Mouse (Mus musculus) thymus, adult 18-20 months (tissue): ENCODE data around the gene Tbc1d8.

ENCODE experiments used
- DNase-seq, 2 experiments: peaks; one replicate each; pipeline ENCODE4 v3.0.0; 2022; ENCODE audit warnings: mixed read lengths in 2 of 2

Tbc1d8 gene

GRCm38 (mm10) chr1:39445303-39446050, 33.1 kb downstream of the Tbc1d8 start:
- no peak for DNase-seq

DNA sequence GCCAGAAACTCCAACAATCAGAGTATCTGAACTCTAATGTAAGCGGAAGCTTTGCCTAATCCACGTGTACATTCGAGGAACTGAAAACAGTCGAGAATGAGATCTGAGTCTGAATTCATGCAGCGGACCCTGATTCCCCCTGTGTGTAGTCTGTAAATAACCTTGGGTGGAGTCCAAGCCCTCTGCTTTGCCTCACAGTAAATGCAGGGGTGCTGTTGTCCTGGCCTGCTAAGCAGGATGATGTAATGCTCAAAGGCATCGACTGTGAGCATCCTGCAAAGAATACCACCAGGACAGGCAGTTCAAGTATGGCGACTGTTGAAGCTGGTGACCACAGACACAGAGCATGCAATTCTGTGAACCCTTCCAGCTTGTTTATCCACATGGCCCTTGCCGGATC, 34.8 kb downstream of the Tbc1d8 start:
- DNase-seq = no peak

DNA sequence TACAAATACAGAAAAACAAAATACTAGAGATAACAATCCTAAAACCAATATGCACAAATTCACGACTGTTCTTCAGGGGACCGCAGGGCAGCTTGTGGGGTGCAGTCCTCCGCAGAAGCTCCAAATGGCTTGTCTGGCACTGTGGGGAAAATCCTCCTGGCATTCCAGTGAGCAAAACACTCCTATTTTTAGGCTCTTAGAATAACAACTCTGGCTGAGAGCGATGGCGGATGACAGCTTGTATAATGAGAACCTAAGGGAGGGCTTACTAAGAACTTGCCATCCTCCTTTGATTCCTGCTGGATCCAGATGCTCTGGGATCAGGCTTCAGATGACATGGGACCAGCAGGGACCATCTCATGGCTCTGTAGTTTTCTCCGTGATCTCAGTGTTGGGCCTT, 36.9 kb downstream of the Tbc1d8 start:
- no peak for DNase-seq

- no peak for DNase-seq
These were observed 38.6 kb downstream of the Tbc1d8 start for GRCm38 (mm10) chr1:39439661-39440548.

- DNase-seq = no peak
These were observed 39.9 kb downstream of the Tbc1d8 start for GRCm38 (mm10) chr1:39438629-39439028.

GRCm38 (mm10) chr1:39434264-39434663, 44.3 kb downstream of the Tbc1d8 start:
- no peak for DNase-seq

DNA sequence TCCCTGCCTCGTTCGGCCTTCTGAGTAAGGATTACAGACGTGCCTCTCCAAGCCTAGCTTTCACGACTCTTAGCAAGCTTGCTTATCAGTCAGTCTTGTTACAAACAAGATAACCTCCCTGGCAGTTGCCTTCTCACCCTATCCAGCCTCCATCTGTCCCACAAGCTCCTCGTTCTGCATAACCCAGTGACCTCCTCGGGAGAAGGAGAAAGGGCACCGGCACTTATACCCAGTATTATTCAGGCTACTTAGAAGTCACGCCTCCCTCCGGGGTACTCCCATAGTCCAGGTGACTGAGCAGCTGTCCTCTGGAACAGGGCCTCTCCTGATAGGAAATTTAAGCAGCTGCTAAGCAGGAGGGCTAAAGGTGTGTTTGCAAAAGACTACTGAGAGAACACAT, 48.5 kb downstream of the Tbc1d8 start:
- no peak for DNase-seq

DNA sequence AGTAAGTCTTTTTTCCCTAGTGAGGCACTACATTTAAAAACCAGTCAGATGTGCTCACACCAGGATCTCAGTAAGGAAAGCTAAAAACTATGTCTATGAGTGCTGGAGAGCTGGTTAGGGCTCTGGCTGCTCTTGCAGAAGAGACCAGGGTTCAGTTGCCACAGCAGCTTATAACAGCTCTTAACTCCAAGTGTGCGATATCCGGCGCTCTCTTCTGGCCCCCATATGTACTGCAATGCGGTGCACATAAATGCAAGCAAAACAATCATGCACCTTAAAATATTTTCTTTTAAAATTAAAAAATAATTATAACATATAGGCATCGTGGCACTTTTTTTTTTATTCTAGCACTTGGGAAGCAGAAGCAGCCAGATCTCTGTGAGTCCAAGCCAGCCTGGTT, 49.5 kb downstream of the Tbc1d8 start:
- no peak for DNase-seq

DNA sequence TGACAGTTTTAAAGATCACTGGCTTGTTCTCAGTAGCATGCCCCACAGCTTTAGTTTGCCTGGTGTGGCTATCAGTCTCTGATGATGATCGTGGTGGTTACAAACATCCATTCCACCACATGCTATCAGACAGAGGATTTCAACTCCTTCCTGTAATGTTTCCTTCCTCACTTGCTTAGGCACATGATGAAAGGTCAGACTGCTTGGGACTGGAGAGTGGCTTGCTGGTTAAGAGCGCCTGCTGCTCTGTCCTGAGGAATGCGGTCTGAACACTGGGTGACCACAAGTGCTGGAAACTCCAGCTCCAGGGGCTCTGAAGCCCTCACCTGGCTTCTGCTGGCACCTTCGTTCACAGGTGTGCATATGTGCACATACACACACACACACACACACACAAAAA, 50.3 kb downstream of the Tbc1d8 start:
- no peak for DNase-seq

DNA sequence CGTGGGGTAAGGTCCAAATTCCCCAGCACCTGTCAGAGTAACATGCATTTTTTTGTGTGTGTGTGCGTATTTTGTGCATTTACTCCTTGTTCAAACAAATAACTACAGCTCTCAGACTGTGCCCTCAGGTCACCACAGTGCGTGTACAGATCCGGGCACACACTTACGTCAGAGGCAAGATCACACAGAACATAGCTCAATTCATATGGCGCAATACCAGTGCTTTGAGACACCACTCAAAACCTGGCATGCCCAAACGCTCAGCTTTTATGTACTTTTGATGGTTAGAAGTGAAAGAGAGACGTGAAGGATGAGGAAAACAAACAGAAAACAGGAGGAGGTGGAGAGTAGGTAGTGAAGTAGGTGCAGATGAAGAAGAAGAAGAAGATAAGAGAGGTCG, 53.1 kb downstream of the Tbc1d8 start:
- DNase-seq = no peak

- DNase-seq = no peak
These were observed 57.6 kb downstream of the Tbc1d8 start for GRCm38 (mm10) chr1:39420987-39421386.

GRCm38 (mm10) chr1:39418852-39419251, 59.7 kb downstream of the Tbc1d8 start:
- DNase-seq = no peak

DNA sequence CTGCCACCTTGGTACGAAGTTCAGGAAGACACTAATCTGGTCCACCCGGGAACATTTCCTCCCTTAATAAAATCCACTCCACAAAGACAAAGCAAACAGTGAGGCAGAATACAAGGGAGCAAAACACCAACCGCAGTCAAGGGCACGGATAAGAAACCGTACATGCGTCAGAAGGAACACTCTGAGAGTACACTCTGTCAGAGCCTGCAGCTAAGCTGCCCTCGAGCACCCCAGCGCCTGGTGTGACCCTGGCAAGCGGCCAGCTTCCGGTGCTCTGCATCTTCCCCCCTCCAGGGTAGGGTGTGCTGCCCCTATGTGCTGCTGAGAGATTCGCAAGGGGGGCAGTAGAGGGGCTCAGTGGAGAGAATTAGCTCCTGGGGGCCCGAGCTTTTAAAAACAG, 60.7 kb downstream of the Tbc1d8 start:
- peak; percentile 51 to 58 for DNase-seq

DNA sequence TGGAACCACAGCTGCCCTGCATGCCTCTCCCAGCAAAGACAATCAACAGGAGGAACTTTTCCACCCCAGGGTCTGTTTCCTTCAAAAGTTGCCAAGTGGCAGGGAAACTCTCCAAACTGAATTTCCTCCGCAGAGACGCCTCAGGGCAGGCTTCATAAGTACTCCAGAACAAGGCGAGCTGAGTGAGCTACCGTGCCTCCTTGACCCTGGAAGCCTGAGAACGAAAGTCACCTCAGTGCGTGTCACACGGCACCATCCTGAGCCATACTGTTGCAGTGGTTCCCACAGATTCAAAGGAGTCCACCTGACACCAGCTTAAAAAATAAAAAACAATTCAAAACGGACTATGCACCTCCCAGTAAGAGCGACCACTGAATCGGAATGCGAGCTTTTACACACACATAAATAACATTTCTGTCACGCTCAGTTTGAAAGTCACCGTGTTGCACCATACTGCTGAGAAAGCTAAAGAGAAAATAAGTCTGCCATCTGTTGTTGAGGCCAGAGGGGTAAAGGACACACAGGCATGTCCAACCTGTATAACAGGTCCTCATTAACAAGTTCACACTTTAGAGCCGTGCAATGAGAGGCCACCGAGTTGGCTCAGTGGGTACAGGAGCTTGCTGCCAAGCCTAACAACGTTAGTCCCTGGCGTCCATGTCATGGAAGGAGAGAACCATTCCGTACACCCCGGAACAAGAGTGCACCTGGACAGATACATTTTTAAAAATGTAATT, 68.3 kb downstream of the Tbc1d8 start:
- no peak for DNase-seq

GRCm38 (mm10) chr1:39408668-39409067, 69.9 kb downstream of the Tbc1d8 start:
- DNase-seq = no peak

DNA sequence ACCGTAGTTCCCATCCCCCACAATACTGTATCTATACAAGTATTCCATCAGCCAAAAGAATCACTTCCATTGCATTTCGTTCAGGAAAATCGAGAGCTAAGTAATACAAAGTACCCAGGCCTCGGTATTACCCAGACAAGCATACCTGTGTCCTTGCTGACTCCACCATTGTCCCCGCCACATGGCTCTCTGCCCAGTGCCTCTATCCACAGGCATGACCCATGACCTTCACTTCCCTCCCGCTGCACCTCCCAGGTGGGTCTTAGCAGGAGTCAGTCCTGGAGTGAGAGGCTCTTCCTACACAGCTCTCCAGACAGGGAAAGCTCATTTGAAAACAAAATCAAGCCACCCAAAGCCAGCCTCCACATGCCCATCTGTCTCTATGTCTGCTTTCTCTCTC, 70.4 kb downstream of the Tbc1d8 start:
- no peak for DNase-seq

DNA sequence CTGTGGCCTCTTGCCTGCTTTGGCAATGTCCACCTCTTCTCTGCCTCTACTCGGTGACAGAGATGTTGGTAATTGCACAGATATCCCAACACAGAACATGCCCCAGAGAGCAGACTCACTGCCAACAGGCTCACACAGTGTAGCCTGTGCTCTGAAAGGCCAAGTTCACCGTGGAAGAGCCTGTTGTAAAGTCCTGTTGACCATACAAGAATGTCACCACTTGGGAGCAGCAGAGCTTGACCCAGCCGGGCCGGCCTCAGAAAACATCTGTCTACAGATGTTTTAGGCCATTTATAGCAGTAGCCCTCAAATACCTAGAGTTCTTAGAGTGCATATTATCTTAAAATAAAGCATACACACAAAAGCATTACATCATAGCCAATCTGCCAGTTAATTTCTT, 71.4 kb downstream of the Tbc1d8 start:
- DNase-seq = no peak

DNA sequence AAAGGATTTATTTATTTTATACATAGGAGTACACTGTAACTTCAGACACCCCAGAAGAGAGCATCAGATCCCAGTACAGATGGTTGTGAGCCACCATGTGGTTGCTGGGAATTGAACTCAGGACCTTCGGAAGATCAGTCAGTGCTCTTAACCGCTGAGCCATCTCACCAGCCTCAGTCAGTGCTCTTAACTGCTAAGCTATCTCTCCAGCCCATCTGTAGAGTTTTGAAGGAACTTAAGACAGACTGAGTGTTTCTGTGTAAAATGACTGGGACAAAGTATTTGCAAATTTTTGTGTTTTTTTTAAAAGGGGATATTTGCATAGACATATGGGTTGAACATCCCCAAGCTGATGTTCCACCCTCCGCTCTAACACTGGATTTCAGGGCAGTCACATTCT, 78.4 kb downstream of the Tbc1d8 start:
- DNase-seq = no peak

DNA sequence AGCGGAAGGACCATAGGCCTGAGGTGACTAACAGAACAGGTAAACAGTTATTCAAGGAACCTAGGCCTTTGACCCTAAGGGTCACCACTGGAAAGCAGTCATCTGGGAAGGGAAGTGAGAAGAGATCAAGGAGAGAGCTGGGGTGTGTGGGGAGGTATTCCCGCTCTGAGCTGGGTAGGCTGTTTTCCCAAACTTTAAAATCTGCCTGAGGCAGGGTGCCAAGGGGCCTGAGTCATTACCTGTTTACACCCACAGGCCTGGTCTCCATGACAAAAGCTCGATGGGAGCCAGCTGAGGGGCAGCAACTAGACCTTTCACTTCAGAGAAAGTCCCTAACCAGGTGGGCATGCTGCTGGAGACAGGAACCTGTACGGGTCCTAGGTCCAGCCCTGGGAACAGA, 79.3 kb downstream of the Tbc1d8 start:
- DNase-seq = no peak

DNA sequence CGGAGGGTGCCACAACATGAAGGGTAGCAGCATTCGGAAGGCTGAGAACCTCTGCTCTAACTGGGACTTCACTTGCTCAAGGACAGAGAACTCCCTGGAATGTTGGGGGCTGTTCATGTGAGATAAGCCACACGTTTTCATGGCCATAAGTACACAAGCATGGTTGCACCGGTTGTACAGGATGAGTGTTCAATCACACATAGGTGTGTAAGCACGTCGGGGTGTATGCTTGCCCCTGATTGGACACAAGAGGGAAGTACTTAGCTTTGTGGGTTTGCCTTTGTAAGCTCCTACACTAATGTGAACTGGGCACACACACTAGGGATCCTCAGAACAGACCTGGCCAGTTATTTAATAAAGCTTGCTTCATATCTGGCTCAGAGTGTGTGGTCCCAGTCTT, 80.3 kb downstream of the Tbc1d8 start:
- DNase-seq = no peak

- DNase-seq = no peak
These were observed 82.2 kb downstream of the Tbc1d8 start for GRCm38 (mm10) chr1:39396347-39396746.

DNA sequence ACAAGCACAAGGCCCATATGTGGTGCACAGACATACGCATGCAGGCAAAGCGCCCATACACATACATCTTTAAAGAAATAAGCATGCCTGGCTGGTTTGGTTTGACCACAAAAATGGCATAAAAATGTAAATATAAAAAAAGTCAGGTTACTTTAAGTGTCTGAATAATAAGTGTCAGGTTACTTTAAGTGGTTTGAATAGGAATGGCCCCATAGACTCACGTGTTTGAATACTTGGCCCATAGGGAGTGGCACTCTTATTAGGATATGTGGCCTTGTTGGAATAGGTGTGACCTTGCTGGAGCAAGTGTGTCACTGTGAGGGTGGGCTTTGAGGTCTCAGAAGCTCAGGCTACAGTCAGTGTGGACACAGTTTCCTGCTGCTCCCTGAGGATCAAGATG, 83.9 kb downstream of the Tbc1d8 start:
- DNase-seq = no peak

- no peak for DNase-seq
These were observed 84.5 kb downstream of the Tbc1d8 start for GRCm38 (mm10) chr1:39394096-39394495.
